Mouse (Mus musculus) heart, postnatal 0 days (tissue): Measurements from ENCODE around the gene Ano1. TPM values are rescaled to one million over a fixed set of nuclear protein-coding genes. Genes with fewer than 3 reads are reported as not detected.

Experiments
- ATAC-seq: fragments of 200-750 bp; cut with Nextera tagmentation; 2 replicates; pipeline ENCODE4 v1.8.0; 2017; ENCODE audit warnings: low read depth, moderate number of reproducible peaks, moderate library complexity; ENCODE audit not compliant: insufficient read depth
- DNase-seq: peaks from one replicate; pipeline ENCODE4 v3.0.0-alpha.2; 2016; ENCODE audit warnings: low spot score
- H3K27ac ChIP-seq: fragments of 300-500 bp; sonication (generic); 2 replicates; pipeline ENCODE4 v1.5.1; 2014; ENCODE audit warnings: low read depth, mild to moderate bottlenecking
- H3K27me3 ChIP-seq: fragments of 300-500 bp; sonication (generic); 2 replicates; pipeline ENCODE4 v1.6.1; 2014; ENCODE audit warnings: low read length, mixed read lengths; ENCODE audit not compliant: control insufficient read depth, insufficient read depth
- H3K36me3 ChIP-seq: fragments of 300-500 bp; sonication (generic); replicated peaks from 2 replicates; pipeline ENCODE4 v1.6.1; 2014; ENCODE audit warnings: low read length, mixed read lengths; ENCODE audit not compliant: control insufficient read depth, insufficient read depth
- H3K4me1 ChIP-seq: fragments of 300-500 bp; sonication (generic); 2 replicates; pipeline ENCODE4 v1.6.1; 2014; ENCODE audit warnings: antibody characterized with exemption; ENCODE audit not compliant: control insufficient read depth, insufficient read depth
- H3K4me2 ChIP-seq: fragments of 300-500 bp; sonication (generic); 2 replicates; pipeline ENCODE4 v1.6.1; 2014; ENCODE audit warnings: low read depth, mild to moderate bottlenecking, low read length, moderate library complexity
- H3K4me3 ChIP-seq: fragments of 300-500 bp; sonication (generic); 2 replicates; pipeline ENCODE4 v1.5.1; 2014; ENCODE audit warnings: low read depth, low read length
- H3K9ac ChIP-seq: fragments of 300-500 bp; sonication (generic); replicated peaks from 2 replicates; pipeline ENCODE4 v1.6.1; 2014; ENCODE audit warnings: low read depth, low read length, mixed read lengths
- H3K9me3 ChIP-seq: fragments of 300-500 bp; sonication (generic); replicated peaks from 2 replicates; pipeline ENCODE4 v1.6.1; 2016; ENCODE audit warnings: low read length; ENCODE audit not compliant: control insufficient read depth
- CTCF ChIP-seq: IDR thresholded peaks from 2 replicates; pipeline ENCODE4 v1.5.1; 2016; ENCODE audit warnings: antibody characterized with exemption, control low read depth, low read depth
- EP300 ChIP-seq: IDR thresholded peaks from 2 replicates; pipeline ENCODE4 v1.6.1; 2016; ENCODE audit warnings: antibody characterized with exemption, low read depth
- WGBS: fragments of 180-500 bp; shearing (Covaris S2); extraction: QIAGEN DNeasy Blood & Tissue Kit; methylation state at CpG from one replicate; pipeline ENCODE4 v1.1.7; 2014; 5-methylcytosine and 5-hydroxymethylcytosine counted together
- polyA plus RNA-seq: library from polyadenylated mRNA; unstranded; fragments of >200 nt; fragmentation: Nextera tagmentation; extraction: Ambion mirVana; gene quantifications from 2 replicates; pipeline ENCODE4 v1.2.1, GENCODE M21; 2015
- total RNA-seq: library from RNA; depleted of rRNA; stranded (reverse); fragments of >200 nt; gene quantifications from 2 replicates; pipeline ENCODE4 v1.2.3, GENCODE M21; 2014; ENCODE audit warnings: low replicate concordance

The Ano1 gene
- total and polyA plus RNA-seq, 2 experiments from 2014 or later, result 4.4 to 11.1 TPM

- Histone ChIP-seq H3K4me3 (no peak overlapping the region), H3K36me3 (no peaks in the 10 kb centered on the region), H3K9me3 (no peaks in the 10 kb centered on the region), H3K27ac (no peak overlapping the region), H3K4me2 (no peak overlapping the region), H3K4me1 (peaks cover 16% of the 10 kb centered on the region), H3K27me3 (peaks cover 3% of the 10 kb centered on the region; the same call in 1 of the 2 replicates), H3K9ac (no peak overlapping the region)
- DNase-seq, result no peak
- WGBS, result 81% methylated on average over 7 of the region's 7 CpGs
- ATAC-seq, result no peak
- no peak for TF ChIP-seq CTCF
- TF ChIP-seq EP300, result no peak
Measured at GRCm38 (mm10) chr7:144791426-144791825, 39.7 kb upstream of the Ano1 start.

- WGBS, result 46% methylated on average over 36 of the region's 36 CpGs
- peaks cover 3% of the 10 kb centered on the region for H3K27me3 ChIP-seq
- DNase-seq (no peak), ATAC-seq (no peak)
- TF ChIP-seq EP300 (no peak), CTCF (0 out of 2 replicates have a peak, but pooled peaks have one; percentile 10)
- H3K4me1 ChIP-seq, result peaks cover 17% of the 10 kb centered on the region
- no peak overlapping the region for H3K9ac ChIP-seq
- H3K4me3 ChIP-seq, result no peak overlapping the region; the same call in 1 of the 2 replicates
- no peaks in the 10 kb centered on the region for H3K9me3 ChIP-seq
- H3K4me2 ChIP-seq, result peak overlapping the region; percentile 31
- no peak overlapping the region for H3K27ac ChIP-seq
- H3K36me3 ChIP-seq, result no peaks in the 10 kb centered on the region
Measured at GRCm38 (mm10) chr7:144789601-144790556, 38.1 kb upstream of the Ano1 start.

- Histone ChIP-seq H3K9ac (no peak overlapping the region), H3K4me2 (no peak overlapping the region), H3K9me3 (no peaks in the 10 kb centered on the region), H3K27ac (no peak overlapping the region), H3K27me3 (peaks cover 7% of the 10 kb centered on the region), H3K4me3 (no peak overlapping the region), H3K4me1 (peaks cover 17% of the 10 kb centered on the region), H3K36me3 (no peaks in the 10 kb centered on the region)
- ATAC-seq (peak; percentile 66), DNase-seq (peak; percentile 72)
- 5% methylated on average over 4 of the region's 4 CpGs for WGBS
- TF ChIP-seq EP300 (no peak), CTCF (no peak)
Measured at GRCm38 (mm10) chr7:144788631-144789030, 36.9 kb upstream of the Ano1 start.

GRCm38 (mm10) chr7:144787501-144787900 is 35.7 kb upstream of the Ano1 start:
- H3K27me3 ChIP-seq, result peaks cover 14% of the 10 kb centered on the region
- no peaks in the 10 kb centered on the region for H3K9me3 ChIP-seq
- WGBS, result 87% methylated on average over 5 of the region's 5 CpGs
- no peak overlapping the region for H3K9ac ChIP-seq
- H3K4me2 ChIP-seq, result no peak overlapping the region
- TF ChIP-seq CTCF, result no peak
- no peak for TF ChIP-seq EP300
- no peak overlapping the region for H3K4me3 ChIP-seq
- no peak for ATAC-seq
- H3K36me3 ChIP-seq, result no peaks in the 10 kb centered on the region
- H3K27ac ChIP-seq, result no peak overlapping the region
- H3K4me1 ChIP-seq, result peaks cover 17% of the 10 kb centered on the region
- DNase-seq, result no peak

- Histone ChIP-seq H3K4me2 (no peak overlapping the region), H3K4me3 (no peak overlapping the region), H3K9ac (no peak overlapping the region), H3K27ac (no peak overlapping the region), H3K4me1 (peaks cover 17% of the 10 kb centered on the region), H3K27me3 (peaks cover 14% of the 10 kb centered on the region), H3K9me3 (no peaks in the 10 kb centered on the region), H3K36me3 (no peaks in the 10 kb centered on the region)
- 8% methylated on average over 3 of the region's 3 CpGs for WGBS
- ATAC-seq, result no peak
- no peak for DNase-seq
- TF ChIP-seq EP300, result no peak
- TF ChIP-seq CTCF, result no peak
Measured at GRCm38 (mm10) chr7:144786571-144786970, 34.8 kb upstream of the Ano1 start.

- ATAC-seq (no peak), DNase-seq (no peak)
- H3K36me3 ChIP-seq, result no peaks in the 10 kb centered on the region
- no peak overlapping the region for H3K4me3 ChIP-seq
- no peak overlapping the region for H3K27ac ChIP-seq
- H3K4me2 ChIP-seq, result no peak overlapping the region
- no peak for TF ChIP-seq CTCF
- no peak for TF ChIP-seq EP300
- no peak overlapping the region for H3K9ac ChIP-seq
- H3K27me3 ChIP-seq, result peaks cover 15% of the 10 kb centered on the region; the same call in 1 of the 2 replicates
- 68% methylated on average over 4 of the region's 4 CpGs for WGBS
- H3K9me3 ChIP-seq, result no peaks in the 10 kb centered on the region
- H3K4me1 ChIP-seq, result peaks cover 17% of the 10 kb centered on the region
Measured at GRCm38 (mm10) chr7:144784176-144784575, 32.4 kb upstream of the Ano1 start.
